Mouse (Mus musculus) ES-E14 (cell line): ENCODE measurements around the gene Grxcr1. TPM values are rescaled to one million over a fixed set of nuclear protein-coding genes. Genes with fewer than 3 reads are reported as not detected.

ENCODE experiments used
- DNase-seq: peaks from one replicate; pipeline ENCODE4 v3.0.0-alpha.2; 2013; ENCODE audit warnings: low read depth, low spot score
- H3K27ac ChIP-seq: 2 replicates; pipeline ENCODE4 v1.5.1; 2012; ENCODE audit warnings: low read depth, mild to moderate bottlenecking, low read length, moderate library complexity, mixed read lengths; ENCODE audit not compliant: poor library complexity, insufficient read depth, severe bottlenecking
- H3K36me3 ChIP-seq: 2 replicates; pipeline ENCODE4 v1.6.1; 2012; ENCODE audit warnings: mild to moderate bottlenecking, low read length, moderate library complexity, mixed read lengths; ENCODE audit not compliant: control insufficient read depth, poor library complexity, insufficient read depth, severe bottlenecking
- H3K4me1 ChIP-seq, 2 experiments: fragments of 150-350 bp in 1 of 2; sonication (generic) in 1 of 2; 2 replicates each; pipeline ENCODE4 v1.6.1; 2012; ENCODE audit warnings: low read length in 2 of 2, mild to moderate bottlenecking in 1 of 2, mixed read lengths in 1 of 2; ENCODE audit not compliant: control insufficient read depth in 2 of 2, insufficient read depth in 2 of 2, poor library complexity in 1 of 2
- H3K4me3 ChIP-seq, 2 experiments: fragments of 150-350 bp in 1 of 2; sonication (generic) in 1 of 2; 2 replicates each; pipeline ENCODE4 v1.5.1; 2012; ENCODE audit warnings: low read length in 2 of 2, low read depth in 1 of 2, mild to moderate bottlenecking in 1 of 2, mixed read lengths in 1 of 2; ENCODE audit not compliant: insufficient read depth in 1 of 2, poor library complexity in 1 of 2, severe bottlenecking in 1 of 2
- H3K9ac ChIP-seq: 2 replicates; pipeline ENCODE4 v1.6.1; 2012; ENCODE audit warnings: low read depth, mild to moderate bottlenecking, low read length, mixed read lengths; ENCODE audit not compliant: poor library complexity, insufficient read depth, severe bottlenecking
- H3K9me3 ChIP-seq: fragments of 150-350 bp; sonication (generic); 2 replicates; pipeline ENCODE4 v1.6.1; 2012; ENCODE audit warnings: low read depth, mild to moderate bottlenecking, low read length; ENCODE audit not compliant: control insufficient read depth, insufficient read depth
- CHD2 ChIP-seq: IDR thresholded peaks from 2 replicates; pipeline ENCODE4 v1.6.1; 2014; ENCODE audit warnings: mild to moderate bottlenecking, low read depth, low read length, inconsistent platforms
- HCFC1 ChIP-seq: IDR thresholded peaks from 2 replicates; pipeline ENCODE4 v1.6.1; 2012; ENCODE audit warnings: low read length, inconsistent platforms, borderline replicate concordance; ENCODE audit not compliant: insufficient read depth
- MAFK ChIP-seq: IDR thresholded peaks from 2 replicates; pipeline ENCODE4 v1.6.1; 2014; ENCODE audit warnings: mild to moderate bottlenecking, low read depth, low read length, inconsistent platforms; ENCODE audit not compliant: insufficient read depth
- ZC3H11A ChIP-seq: IDR thresholded peaks from 2 replicates; pipeline ENCODE4 v1.6.1; 2012; ENCODE audit warnings: low read depth, mild to moderate bottlenecking, inconsistent platforms, low read length, borderline replicate concordance
- ZNF384 ChIP-seq: IDR thresholded peaks from 2 replicates; pipeline ENCODE4 v1.6.1; 2012; ENCODE audit warnings: low read depth, low read length, inconsistent platforms
- in situ Hi-C, 2 experiments: fragments of 600-800 bp; cut with MboI; formaldehyde crosslinking; loops; one replicate each; pipeline ENCODE4 v1.15.1; 2025; ENCODE audit warnings: low sequenced_read_pairs in 2 of 2, inconsistent platforms in 1 of 2; ENCODE audit not compliant: unreplicated experiment in 2 of 2
- total RNA-seq: library from RNA; depleted of rRNA; stranded (reverse); fragments of 300-350 nt; gene quantifications from 2 replicates; pipeline ENCODE4 v1.2.3, GENCODE M21; 2012

Grxcr1 gene
- total RNA-seq, 1 experiment = not detected

DNA sequence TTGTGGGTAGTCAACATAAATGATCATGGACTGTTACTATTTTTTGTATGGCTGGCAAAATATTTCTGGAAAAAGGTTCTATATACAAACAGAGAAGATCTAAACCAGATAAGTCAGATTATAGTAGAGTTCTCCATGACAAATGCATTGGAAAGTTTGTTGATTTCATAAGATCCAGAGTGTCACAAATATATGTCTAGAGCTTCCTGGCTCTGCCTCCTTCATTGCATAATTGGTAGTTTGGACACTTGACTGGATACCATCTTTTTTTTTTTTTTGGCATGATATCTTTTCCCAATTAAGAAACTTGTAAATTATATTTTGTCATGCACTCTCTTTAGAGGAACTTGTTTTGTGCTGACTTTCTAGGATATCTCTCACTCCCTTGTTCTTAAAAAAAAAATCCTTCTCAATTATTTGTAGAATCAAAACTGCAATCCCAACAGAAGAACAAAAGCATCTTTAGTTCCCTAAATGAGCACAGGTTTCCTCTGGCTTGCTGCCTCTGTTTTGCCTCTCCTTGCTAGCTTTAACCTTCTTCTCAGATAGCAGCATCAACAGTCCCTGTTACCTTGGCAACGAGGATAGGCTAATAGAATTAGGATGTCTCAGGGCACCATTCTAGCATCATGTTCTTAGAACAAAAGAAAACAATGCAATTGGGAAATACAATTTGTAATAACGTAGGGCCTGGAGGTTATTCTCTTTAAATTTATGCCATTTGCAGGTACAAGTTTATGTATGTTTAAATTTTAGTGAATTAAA, 4.8 kb upstream of the Grxcr1 start:
- TF ChIP-seq CHD2 (no peak), HCFC1 (no peak), ZNF384 (no peak), ZC3H11A (no peak), MAFK (no peak)

GRCm38 (mm10) chr5:68027474-68027873, 4.2 kb upstream of the Grxcr1 start:
- in situ Hi-C loops = no loop called here

More for the DNA sequence above, 4.8 kb upstream of the Grxcr1 start:
- Histone ChIP-seq H3K4me3 (no peak overlapping the region), H3K9me3 (no peaks in the 10 kb centered on the region), H3K27ac (no peak overlapping the region), H3K4me1 (no peaks in the 10 kb centered on the region), H3K9ac (no peak overlapping the region), H3K36me3 (no peaks in the 10 kb centered on the region)
- in situ Hi-C loops = no loop called here
- DNase-seq = no peak

DNA sequence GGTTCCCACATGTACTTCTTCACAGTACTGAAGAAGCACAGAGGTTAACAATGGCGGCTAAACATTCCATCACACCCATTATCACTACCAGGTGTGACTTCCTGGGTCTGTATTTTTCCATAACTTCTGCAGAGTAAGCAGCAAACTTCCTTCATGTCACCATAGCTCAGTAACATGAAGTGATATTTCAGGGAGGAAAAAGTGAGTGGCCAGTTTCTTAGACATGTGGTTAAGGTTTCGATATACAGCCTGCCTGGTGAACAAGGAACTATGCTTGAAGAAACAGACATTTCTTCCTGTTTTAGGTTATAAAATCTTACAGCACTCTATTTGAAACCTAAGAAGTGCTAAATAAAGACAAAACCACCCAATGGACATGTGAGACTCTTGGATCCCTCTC, 1.7 kb downstream of the Grxcr1 start:
- no peak for DNase-seq
- in situ Hi-C loops = no loop called here
- no peak overlapping the region for H3K27ac ChIP-seq
- no peaks in the 10 kb centered on the region for H3K36me3 ChIP-seq
- no peaks in the 10 kb centered on the region for H3K9me3 ChIP-seq
- no peaks in the 10 kb centered on the region for H3K4me1 ChIP-seq
- H3K9ac ChIP-seq = no peak overlapping the region
- no peak for TF ChIP-seq ZNF384
- no peak overlapping the region for H3K4me3 ChIP-seq

More at GRCm38 (mm10) chr5:68027474-68027873, 4.2 kb upstream of the Grxcr1 start:
- Histone ChIP-seq H3K4me1 (no peaks in the 10 kb centered on the region), H3K4me3 (no peak overlapping the region), H3K9ac (no peak overlapping the region), H3K9me3 (no peaks in the 10 kb centered on the region), H3K27ac (no peak overlapping the region), H3K36me3 (no peaks in the 10 kb centered on the region)
- DNase-seq = no peak
- TF ChIP-seq CHD2 = no peak
- no peak for TF ChIP-seq MAFK
- TF ChIP-seq ZC3H11A = no peak
- no peak for TF ChIP-seq HCFC1
- no peak for TF ChIP-seq ZNF384

DNA sequence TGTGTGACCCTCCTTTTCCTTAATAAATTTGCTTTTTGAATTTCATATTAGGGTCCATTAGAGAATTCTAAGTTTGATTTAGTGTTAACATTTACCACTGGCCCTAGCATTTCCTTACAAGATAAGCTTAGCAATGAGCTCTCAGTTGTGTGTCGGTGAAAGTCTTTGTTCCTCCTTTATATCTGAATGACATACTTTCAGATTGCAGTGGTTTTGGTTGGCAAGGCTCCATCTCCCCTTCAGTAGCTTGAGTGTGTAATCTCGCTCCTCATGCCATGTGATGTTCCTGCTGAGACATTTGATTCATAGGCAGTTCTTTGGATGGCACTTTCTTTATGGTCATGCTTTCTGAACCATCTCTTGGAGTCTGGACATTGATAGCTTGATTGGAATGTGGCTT, 7.4 kb downstream of the Grxcr1 start:
- H3K9me3 ChIP-seq = no peaks in the 10 kb centered on the region
- H3K9ac ChIP-seq = no peak overlapping the region
- in situ Hi-C loops = no loop called here
- H3K4me1 ChIP-seq = no peaks in the 10 kb centered on the region
- no peak overlapping the region for H3K27ac ChIP-seq
- no peaks in the 10 kb centered on the region for H3K36me3 ChIP-seq
- H3K4me3 ChIP-seq = no peak overlapping the region
- DNase-seq = no peak
- TF ChIP-seq HCFC1 (no peak), ZC3H11A (no peak), MAFK (no peak), ZNF384 (no peak), CHD2 (no peak)

DNA sequence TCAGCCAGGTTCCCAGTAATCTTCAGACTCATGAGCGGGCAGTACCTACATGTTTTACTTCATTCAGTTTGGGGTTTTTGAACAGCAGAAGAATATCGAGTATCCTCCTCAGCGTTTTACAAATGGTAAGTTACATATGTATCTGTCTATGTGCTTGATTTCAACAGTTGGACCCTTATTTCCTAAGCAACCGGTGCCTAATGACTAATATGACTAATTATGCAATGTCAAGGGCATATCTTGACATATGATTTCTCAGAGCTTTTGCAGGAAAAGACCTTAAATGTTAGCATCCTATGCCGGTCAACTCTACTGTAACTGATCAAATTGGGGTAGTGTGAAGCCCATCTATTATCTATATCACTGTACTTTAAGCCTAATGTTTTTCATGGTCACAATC, 11.7 kb downstream of the Grxcr1 start:
- H3K36me3 ChIP-seq = no peaks in the 10 kb centered on the region
- DNase-seq = no peak
- TF ChIP-seq HCFC1 (no peak), ZC3H11A (no peak), MAFK (no peak), ZNF384 (no peak), CHD2 (no peak)

More for the DNA sequence above, 11.7 kb downstream of the Grxcr1 start:
- no peaks in the 10 kb centered on the region for H3K4me1 ChIP-seq
- in situ Hi-C loops = no loop called here
- no peak overlapping the region for H3K9ac ChIP-seq
- no peaks in the 10 kb centered on the region for H3K9me3 ChIP-seq
- no peak overlapping the region for H3K27ac ChIP-seq
- no peak overlapping the region for H3K4me3 ChIP-seq
